Mouse (Mus musculus): ENCODE data around the gene Podxl2.

Gene Podxl2

DNA sequence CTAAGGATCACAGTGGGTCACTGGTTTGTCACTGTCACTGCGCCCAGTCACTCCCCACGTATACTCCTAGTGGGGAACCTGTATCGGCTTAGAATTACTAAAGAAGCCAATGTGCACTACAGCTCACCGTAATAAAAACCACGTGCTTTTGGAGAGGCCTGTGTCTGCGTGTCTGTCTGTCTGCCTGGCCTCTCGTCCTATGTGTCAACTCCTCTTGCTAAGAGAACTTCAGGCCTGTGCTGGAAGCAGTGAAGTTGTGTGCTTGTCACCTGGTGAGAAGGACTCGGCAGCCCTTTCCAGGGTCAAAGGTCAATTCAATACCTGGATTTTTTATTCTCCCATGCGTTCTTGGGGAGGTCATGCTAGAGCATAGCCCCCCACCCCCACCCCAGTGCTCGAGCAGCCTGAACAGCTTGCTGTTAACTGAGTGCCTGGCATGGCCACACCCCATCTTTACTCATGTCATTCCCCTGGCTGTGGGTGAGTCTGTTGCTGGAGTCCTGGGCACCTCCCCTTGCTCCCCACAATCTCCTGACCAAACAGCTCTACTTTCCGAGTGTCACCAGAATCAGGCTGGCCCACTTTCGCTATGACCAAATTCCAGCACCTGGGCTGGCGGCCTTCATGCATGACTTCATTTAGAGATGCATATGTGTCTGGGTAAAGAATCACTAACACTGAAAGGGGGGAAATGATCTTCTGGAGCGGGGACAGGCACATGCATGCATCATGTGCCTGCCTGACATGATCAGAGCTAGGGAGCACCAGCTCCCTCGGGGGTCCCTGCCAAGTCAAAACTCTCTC lies 46.4 kb downstream of the Podxl2 start:
- no peak for DNase-seq (ENCODE audit: low spot score in 2 of 2)

DNA sequence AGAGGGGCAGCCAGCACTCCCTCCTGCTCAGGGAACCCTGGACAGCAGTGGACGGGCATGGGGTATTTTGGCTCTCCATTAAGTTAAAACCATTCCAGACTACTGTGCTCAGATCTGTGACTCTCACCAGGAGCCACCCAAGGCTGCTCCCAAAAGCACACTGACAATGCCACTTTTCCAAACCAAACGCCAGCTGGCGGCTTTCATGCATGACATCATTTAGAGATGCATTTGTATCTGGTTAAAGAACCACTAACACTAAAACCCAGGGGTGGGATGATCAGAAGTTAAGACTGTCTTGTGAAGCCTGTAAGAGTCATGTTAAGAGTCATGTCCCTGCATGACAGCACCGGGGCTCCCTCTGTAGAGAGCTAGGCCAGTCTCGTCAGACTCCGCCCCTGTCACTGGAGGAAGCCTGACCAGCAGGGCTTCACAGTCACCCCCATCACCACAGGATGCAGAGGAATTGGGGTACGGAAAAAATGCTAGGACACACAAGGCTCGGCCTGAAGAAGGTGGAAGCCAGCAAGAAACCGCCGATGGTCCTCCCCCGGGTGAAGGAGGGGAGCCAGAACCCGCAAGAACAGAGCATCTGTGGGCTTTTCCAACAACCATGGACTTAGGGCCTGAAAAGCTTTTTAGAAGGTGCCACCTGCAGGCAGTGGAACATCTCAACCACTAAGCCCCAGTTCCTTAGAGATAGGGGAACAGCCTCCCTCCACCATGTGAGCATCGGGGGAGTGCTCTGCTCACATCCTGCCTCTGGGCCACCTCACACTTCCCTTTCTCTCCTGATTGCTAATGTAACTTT lies 47.2 kb downstream of the Podxl2 start:
- no peak for DNase-seq (ENCODE audit: low spot score in 2 of 2)

DNA sequence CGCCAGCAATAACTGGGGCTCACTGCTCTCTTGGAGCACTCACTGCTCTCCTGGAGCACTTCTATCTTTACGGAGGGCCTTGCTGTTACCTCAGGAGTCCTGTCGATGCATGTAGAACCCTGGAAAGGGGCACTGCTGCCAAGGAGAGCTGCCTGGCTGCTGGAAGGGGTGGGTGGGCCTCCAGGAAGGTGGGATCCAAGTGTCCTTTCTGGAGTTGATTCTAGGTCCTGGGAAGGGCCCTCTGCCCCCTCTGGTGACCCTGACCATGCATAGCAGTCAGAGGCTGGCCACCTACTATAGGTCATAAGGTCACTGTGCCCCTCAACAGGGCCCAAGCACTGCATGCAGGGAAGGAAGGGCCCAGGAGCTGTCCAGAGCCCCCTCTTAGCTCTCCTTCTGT lies 47.9 kb downstream of the Podxl2 start:
- DNase-seq (ENCODE audit: low spot score in 2 of 2) = no peak

GRCm38 (mm10) chr6:88826545-88826944 lies 48.3 kb downstream of the Podxl2 start:
- DNase-seq (ENCODE audit: low spot score in 2 of 2) = no peak

DNA sequence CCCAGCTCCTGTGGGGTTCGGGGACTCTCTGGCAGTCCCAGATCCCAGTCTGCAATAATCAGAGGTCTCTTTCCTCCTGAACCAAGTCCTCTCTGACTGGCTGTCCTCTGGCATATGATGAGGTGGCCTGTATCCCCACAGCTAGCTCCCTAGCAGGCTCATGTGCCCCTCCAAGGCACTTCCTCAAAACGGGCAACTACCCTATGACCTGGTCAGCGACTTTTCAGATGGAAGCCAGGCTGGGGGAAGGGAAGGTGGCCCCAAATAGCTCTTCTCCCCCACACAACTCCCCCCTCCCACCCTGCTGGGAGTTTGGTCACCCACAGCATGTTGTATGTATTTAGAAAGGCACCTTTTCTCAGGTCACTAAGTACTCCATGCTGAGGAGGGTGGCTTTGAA lies 48.8 kb downstream of the Podxl2 start:
- DNase-seq (ENCODE audit: low spot score in 2 of 2) = no peak

DNA sequence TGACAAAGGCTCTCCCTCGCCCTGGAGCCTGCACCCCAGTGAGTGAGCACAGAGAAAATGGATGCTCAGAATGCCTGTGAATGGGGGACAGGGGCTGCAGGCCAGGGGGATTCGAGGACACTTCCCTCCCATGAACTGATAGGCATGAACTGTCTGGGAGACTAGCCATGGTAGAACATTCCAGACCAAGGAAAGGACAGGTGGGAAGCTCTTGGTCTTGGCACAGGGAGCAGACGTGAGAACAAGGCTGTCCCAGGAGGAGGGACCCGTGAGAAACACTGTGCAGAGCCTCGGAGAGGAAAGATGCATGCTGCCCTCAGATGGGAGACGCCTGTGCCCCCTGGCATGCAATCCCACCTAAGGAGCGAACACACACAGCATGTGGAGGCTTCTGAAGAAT lies 50.7 kb downstream of the Podxl2 start:
- no peak for DNase-seq (ENCODE audit: low spot score in 2 of 2)

DNA sequence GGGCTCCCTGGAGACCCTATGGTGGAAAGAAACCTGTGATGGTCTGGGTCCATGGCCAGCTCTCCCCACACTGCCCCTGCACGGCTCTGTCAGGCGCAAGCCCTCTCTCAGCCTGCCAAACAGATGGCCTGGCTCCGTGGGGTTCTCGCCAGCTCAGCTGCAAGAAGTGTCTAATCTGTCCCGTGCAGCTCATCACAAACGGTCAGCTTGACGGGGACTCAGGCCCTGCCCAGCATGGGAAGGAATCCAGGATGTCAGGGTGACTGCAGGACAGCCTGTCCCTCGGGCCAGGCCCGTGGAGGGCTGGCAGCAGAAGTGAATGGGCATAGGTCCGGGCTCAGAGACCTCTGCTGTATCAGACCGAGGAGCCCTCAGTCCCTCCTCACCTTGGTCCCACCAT lies 52.9 kb downstream of the Podxl2 start:
- no peak for DNase-seq (ENCODE audit: low spot score in 2 of 2)

GRCm38 (mm10) chr6:88821294-88821693 lies 53.5 kb downstream of the Podxl2 start:
- no peak for DNase-seq (ENCODE audit: low spot score in 2 of 2)

DNA sequence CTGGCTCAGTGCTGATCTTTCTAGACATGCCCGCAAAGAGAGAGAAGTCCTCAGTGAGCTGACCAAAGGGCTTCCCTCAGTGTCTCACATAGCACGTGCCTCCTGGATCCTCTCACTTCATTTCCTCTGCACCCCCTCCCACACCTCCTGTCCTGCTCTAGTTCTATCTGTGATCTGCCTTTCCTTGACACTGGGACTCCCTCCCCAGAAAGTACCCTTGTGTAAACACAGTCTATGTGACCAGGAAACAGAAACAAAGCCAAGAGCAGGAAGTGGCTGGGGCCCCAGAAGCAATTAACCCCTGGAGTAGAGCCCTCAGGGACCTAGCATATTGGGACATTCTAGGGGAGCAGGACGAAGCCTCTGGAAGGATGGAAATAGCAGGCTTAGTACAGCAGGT lies 54.0 kb downstream of the Podxl2 start:
- no peak for DNase-seq (ENCODE audit: low spot score in 2 of 2)

DNA sequence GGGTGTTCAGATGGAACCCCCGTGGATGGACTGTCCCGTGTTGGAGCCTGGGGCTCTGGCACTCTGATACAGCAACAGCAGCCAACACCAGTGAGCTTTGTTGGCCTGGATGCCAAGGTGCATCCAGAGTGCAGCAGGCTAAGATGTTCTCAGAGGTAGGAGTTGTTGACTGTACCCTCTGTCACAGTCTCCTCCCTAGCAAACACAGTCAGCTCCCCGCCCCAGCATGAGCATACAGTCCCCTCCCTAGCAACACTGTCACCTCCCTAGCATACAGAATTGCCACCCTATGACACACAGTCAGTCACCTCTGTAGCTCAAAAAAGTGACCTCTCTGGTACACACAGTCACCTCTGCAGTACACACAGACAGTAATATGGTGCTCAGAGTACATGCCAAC lies 57.9 kb downstream of the Podxl2 start:
- no peak for DNase-seq (ENCODE audit: low spot score in 2 of 2)

DNA sequence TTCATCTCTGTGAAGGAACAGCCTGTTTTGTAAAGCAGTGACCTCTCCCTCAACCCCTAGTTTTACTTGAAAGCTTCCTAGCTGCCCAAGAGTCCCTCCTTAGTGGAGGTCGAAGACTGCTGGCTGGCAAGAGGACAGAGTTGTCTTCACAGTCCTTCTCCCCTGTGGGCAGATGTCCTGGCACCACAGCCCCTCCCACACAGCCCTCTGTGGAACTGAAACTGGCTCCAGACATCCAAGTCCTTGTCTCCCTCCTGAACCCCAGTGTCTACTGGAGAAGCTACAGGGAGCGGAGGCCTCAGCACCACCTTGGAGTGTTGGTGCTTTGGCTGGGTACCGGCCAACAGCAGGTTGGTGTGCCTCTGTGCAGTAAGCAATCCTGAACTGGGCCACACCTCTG lies 59.4 kb downstream of the Podxl2 start:
- DNase-seq (ENCODE audit: low spot score in 2 of 2) = no peak

DNA sequence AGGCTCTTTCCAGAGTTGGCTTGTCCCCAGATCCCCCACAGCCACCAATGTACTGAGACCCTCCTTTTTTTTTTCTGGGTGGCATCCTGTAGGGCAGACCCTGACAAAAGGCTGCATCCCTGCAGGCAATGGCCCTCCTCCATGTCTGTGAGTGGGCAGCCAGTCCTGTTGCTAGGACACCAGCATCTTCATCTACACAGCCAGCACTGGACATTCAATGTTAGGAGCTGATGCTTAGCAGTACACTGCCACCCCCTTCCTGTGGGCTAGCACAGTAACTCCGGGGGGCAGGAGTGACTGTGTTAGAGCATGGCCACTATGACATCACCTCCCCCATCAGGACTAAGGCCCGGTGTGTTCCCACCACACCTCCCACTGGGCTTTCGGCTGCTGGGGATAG lies 59.8 kb downstream of the Podxl2 start:
- no peak for DNase-seq (ENCODE audit: low spot score in 2 of 2)

GRCm38 (mm10) chr6:88813832-88814231 lies 61.0 kb downstream of the Podxl2 start:
- DNase-seq (ENCODE audit: low spot score in 2 of 2) = no peak

DNA sequence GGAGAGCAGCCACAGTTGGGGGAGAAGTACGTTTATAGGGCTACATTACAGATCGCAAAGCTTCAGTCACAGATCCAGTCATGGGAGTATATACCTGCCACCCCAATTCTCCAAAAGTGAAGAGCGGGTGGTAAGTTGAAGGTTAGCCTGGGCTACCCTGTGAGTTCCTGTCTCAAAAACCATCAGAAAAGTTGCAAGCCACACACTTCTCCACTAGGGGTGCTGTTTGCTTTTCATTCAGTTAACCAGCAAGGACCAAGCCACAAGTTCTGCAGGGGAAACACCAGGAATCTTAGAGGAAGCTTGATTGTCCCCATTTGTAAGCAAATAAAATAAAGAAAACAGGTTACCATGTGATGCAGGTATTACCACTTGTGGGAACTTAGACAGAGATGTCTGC lies 62.0 kb downstream of the Podxl2 start:
- no peak for DNase-seq (ENCODE audit: low spot score in 2 of 2)

- no peak for DNase-seq (ENCODE audit: low spot score in 2 of 2)
Measured at GRCm38 (mm10) chr6:88811880-88812400, 62.9 kb downstream of the Podxl2 start.

GRCm38 (mm10) chr6:88811396-88811795 lies 63.4 kb downstream of the Podxl2 start:
- no peak for DNase-seq (ENCODE audit: low spot score in 2 of 2)

DNA sequence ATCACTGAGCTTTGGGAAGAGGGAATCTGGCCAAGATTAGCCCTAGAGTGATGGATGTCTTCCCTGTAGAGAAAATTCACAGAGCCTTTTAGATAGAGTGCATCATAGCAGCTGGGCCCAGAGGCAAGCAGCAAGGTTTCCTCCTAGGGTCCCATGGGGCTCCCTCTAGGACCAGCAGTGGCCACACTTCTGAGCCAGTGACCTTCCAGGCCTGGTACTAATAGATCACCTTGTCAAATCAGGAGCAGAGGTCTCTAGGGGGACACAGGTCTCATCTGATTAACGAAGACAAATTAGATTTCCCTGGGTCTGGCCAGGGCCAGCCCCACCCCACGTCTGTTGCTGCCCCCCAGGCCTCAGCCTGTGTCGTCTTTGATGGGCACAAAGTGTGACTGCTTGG lies 64.6 kb downstream of the Podxl2 start:
- DNase-seq (ENCODE audit: low spot score in 2 of 2) = no peak

DNA sequence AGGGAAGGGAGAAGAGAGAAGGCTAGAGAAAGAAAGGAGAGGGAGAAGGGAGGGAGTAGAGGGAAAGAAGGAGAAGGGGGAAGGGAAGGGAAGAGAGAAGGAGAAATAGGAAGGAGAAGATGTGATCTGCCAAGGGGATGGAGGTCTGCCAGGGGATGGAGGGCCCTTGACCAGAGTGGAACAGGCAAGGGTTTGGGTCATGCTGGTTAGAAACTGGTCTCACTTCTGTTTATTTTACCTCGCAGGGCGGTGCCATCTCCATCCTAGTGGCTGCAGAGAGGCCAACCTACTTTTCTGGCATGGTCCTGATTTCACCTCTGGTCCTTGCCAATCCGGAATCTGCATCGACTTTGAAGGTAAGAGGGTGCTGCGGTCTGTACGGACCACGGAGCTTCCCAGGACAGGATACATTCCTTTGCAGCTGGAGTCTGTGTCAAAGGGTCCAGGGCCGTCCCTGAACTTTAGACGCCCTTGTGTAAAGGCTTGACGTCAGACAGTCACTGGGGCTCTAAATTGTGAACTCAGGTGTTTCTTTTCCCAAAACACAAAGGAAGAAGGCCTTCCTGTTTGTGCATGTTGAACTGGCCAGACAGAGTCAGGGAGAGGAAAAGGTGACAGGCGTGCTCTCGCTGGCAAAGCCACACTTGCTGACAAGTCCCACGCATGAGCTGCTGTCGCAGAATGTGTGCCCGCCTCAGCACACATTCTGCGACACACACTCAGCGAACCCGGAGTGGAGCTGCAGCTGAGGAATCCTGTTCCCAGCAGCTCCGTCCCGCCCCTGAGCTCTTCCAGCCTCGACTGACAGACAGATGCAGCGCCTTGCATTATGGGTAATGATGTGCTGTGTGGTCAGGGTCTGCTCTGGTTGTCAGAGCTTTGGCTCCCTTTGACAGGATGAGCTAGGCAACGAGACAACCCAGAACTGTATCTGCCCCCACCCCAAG lies 65.5 kb downstream of the Podxl2 start:
- DNase-seq (ENCODE audit: low spot score in 2 of 2) = no peak

DNA sequence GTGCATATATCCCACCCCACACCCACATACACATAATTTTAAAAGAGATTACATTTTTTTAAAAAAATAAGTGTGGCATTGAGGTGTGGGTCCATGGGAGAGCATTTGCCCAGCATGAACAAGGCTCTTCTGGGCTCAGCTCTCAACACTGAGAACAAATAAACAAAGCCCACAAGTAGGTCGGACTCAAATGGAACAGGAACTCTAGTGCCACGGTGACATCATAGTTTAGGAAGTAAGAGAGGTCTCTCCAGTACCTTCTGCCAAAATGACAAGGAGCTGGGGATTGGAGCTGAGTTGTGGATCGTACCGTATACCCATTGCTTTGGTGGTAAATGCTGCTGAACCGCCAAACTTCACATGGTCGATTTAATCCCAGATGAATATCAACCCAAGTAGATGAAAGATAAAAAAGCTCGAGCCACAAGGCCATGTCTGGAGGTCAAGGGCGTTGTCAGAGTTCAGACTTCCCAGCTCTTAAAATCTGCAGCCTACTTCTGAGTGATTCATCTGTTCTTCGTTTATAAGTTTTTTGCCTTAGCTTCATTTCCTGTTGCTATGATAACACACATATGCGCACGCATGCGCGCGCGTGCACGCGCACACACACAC lies 69.8 kb downstream of the Podxl2 start:
- no peak for DNase-seq (ENCODE audit: low spot score in 2 of 2)

GRCm38 (mm10) chr6:88803957-88804695 lies 70.7 kb downstream of the Podxl2 start:
- DNase-seq (ENCODE audit: low spot score in 2 of 2) = no peak

DNA sequence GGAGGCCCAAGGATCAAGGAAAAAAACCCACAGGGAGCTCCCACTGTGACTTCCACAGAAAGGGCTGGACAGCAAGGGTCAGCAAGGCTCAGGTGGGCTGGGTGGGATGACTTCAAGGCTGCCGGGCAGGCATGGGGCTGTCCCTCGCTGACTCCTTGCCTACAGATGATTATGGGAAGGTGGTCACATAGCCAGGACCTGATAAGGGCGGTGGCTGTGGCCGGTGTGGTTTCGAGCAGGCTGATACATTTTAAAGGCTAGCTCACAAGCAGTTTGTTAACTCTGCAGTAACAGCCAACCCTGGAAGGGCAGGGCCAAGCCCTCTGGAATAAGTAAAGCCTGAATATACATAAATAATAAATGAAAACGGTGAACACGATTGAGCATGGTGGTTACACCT lies 71.8 kb downstream of the Podxl2 start:
- DNase-seq (ENCODE audit: low spot score in 2 of 2) = no peak
